Mouse (Mus musculus): ENCODE measurements at regions not wholly inside any gene's neighbourhood (a gene's known extent, or its start where the extent isn't known, plus 50 kb on each side); places are given as distances from the start of the nearest gene placed in this dataset.

DNA sequence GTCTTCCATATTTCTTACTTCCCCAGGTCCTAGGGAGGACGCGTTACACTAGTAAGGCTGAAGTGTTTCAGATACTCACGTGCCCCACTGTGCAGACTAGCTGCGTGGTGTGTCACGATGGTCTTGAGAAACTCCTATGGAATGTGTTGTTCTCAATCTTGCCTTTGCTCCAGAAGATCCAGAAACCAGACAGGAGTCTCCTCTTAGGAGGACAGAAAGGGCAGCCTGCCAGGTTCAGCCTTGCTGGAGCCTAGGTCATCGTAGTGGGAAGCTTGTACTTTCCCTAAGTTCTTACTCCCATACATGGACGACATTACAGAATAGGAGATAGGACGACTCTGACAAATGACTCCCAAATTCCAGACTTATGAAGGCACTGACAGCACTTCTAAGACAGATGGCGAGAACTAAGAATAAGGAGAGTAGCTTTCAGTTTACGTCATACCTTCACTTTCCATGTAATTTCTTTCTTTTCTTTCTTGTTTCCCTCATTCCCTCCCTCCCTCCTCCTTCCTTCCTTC, 238.2 kb downstream of the Enc1 start:
- no peak for TF ChIP-seq EP300 (IDR thresholded peaks at IDR 0.05; ENCODE audit: low read depth)

DNA sequence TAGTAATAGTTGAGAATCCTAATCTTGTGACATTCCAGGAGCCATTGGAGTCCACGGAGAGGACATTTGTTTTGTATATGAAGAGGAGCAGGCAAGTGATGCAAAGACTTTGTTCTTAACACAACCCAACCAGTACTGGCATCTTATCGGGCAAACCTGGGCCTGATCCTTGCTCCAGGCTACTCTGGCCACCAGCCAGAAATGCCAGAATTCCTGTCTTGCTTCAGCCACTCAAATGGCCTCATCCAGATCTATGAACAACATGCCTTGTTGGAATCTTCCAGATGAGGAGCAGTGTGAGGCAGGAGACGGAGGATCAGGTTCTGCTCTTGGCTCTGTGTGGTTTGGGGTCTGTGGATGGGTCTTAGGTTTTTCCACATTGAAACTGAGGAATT, 233.1 kb downstream of the Enc1 start:
- Histone ChIP-seq H3K4me1 (replicated peaks; ENCODE audit: control insufficient read depth in 2 of 2, insufficient read depth in 2 of 2, low read length in 1 of 2) (peaks cover 17 to 20% of the 10 kb centered on the region in 2 experiments), H3K27ac (no peak overlapping the region), H3K27me3 (ENCODE audit: control insufficient read depth, insufficient read depth, low read length) (no peaks in the 10 kb centered on the region), H3K4me2 (ENCODE audit: low read depth) (no peak overlapping the region), H3K36me3 (replicated peaks; ENCODE audit: control insufficient read depth, insufficient read depth, low read depth) (no peaks in the 10 kb centered on the region), H3K9me3 (ENCODE audit: control insufficient read depth, low read length) (no peaks in the 10 kb centered on the region), H3K9ac (replicated peaks) (no peak overlapping the region), H3K4me3 (ENCODE audit: insufficient read depth in 1 of 2, low read depth in 2 of 2, low read length in 2 of 2) (no peak overlapping the region)
- TF ChIP-seq CTCF (IDR thresholded peaks at IDR 0.05; ENCODE audit: low read depth) (no peak), EP300 (IDR thresholded peaks at IDR 0.05; ENCODE audit: low read depth) (no peak)
- DNase-seq (ENCODE audit: low read depth in 3 of 3, low spot score in 3 of 3) (no peak), ATAC-seq (ENCODE audit: insufficient read depth) (no peak)
- WGBS (ENCODE audit: insufficient replicate concordance) = 64% methylated on average over 3 of the region's 3 CpGs

More for the DNA sequence above, 238.2 kb downstream of the Enc1 start:
- H3K9me3 ChIP-seq (ENCODE audit: control insufficient read depth, low read length) = no peaks in the 10 kb centered on the region
- no peak overlapping the region for H3K4me2 ChIP-seq (ENCODE audit: low read depth)
- no peak overlapping the region for H3K9ac ChIP-seq (replicated peaks)
- H3K27me3 ChIP-seq (ENCODE audit: control insufficient read depth, insufficient read depth, low read length) = no peaks in the 10 kb centered on the region
- no peak for DNase-seq (ENCODE audit: low read depth in 3 of 3, low spot score in 3 of 3)
- no peak overlapping the region for H3K4me3 ChIP-seq (ENCODE audit: insufficient read depth in 1 of 2, low read depth in 2 of 2, low read length in 2 of 2)
- 70% methylated on average over 10 of the region's 10 CpGs for WGBS (ENCODE audit: insufficient replicate concordance)
- H3K36me3 ChIP-seq (replicated peaks; ENCODE audit: control insufficient read depth, insufficient read depth, low read depth) = no peaks in the 10 kb centered on the region
- no peak for ATAC-seq (ENCODE audit: insufficient read depth)
- H3K4me1 ChIP-seq (replicated peaks; ENCODE audit: control insufficient read depth in 2 of 2, insufficient read depth in 2 of 2, low read length in 1 of 2) = no peaks in the 10 kb centered on the region
- H3K27ac ChIP-seq = no peak overlapping the region

DNA sequence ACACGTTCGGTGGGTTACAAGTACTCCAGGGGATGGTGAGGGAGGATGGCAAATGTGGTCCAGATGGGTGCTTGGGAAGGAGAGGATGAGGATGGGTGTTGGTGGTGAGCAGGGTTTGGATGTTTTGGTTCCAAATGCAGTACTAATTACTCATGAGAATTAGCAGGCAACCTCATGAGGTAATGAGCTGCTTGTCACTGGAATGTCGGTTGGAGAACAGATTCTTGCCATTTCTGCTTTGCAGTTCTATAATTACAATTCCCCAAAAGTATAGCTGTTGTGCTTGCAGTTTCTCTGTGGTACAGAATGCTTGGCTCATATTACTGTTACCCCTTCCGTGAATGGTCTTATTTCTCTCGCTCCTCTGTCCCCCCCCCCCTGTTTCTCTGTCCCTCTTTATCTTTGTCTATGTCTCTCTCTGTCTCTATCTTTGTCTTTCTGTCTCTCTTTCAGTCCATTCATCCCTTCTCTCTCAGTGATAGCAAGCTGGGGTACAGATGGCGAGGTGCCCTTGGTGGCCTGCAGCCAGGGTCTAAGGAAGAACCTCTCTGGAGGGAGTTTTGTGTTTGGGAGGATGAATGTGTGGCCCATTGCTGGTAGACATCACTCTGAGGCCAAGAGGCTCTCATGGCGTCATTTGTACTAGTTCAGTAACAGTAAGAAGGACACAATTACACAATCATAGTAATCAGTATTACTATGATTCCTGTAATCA, 232.5 kb downstream of the Enc1 start:
- Histone ChIP-seq H3K4me1 (replicated peaks; ENCODE audit: control insufficient read depth in 2 of 2, insufficient read depth in 2 of 2, low read length in 1 of 2) (peaks cover 17 to 25% of the 10 kb centered on the region in 2 experiments), H3K27me3 (ENCODE audit: control insufficient read depth, insufficient read depth, low read length) (no peaks in the 10 kb centered on the region), H3K9ac (replicated peaks) (no peak overlapping the region), H3K9me3 (ENCODE audit: control insufficient read depth, low read length) (no peaks in the 10 kb centered on the region), H3K4me2 (ENCODE audit: low read depth) (no peak overlapping the region), H3K36me3 (replicated peaks; ENCODE audit: control insufficient read depth, insufficient read depth, low read depth) (no peaks in the 10 kb centered on the region), H3K4me3 (ENCODE audit: insufficient read depth in 1 of 2, low read depth in 2 of 2, low read length in 2 of 2) (no peak overlapping the region), H3K27ac (no peak overlapping the region)
- TF ChIP-seq EP300 (IDR thresholded peaks at IDR 0.05; ENCODE audit: low read depth) (no peak), CTCF (IDR thresholded peaks at IDR 0.05; ENCODE audit: low read depth) (no peak)
- WGBS (ENCODE audit: insufficient replicate concordance) = 70% methylated on average over 7 of the region's 7 CpGs
- ATAC-seq (ENCODE audit: insufficient read depth) = no peak
- no peak for DNase-seq (ENCODE audit: low read depth in 3 of 3, low spot score in 3 of 3)

DNA sequence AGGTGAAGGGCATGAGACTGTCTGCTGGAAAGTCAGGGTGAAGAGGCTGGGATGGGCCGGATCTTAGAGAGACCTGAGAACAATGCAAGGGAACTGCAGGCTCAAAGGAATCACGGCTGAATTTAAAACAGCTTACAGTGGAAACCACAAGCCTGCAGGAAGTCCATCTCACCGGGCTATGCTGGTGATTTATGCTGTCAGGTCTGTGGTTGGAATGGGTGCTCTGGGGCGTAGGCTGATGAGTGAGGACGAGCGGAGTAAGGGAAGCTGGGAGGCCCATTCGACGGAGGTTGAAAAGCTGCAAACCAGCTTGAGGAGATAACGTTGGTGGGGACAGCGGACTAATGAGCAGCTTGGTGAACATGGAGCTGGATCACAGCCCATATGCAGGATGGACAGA, 229.1 kb downstream of the Enc1 start:
- Histone ChIP-seq H3K27me3 (ENCODE audit: control insufficient read depth, insufficient read depth, low read length) (no peaks in the 10 kb centered on the region), H3K4me2 (ENCODE audit: low read depth) (peak overlapping the region; percentile 44), H3K9ac (replicated peaks) (0 out of 2 replicates have a peak overlapping the region, but pooled peaks have one; percentile 34), H3K27ac (no peak overlapping the region; the same call in 1 of the 2 replicates), H3K4me3 (ENCODE audit: insufficient read depth in 1 of 2, low read depth in 2 of 2, low read length in 2 of 2) (no peak overlapping the region), H3K36me3 (replicated peaks; ENCODE audit: control insufficient read depth, insufficient read depth, low read depth) (no peaks in the 10 kb centered on the region), H3K4me1 (replicated peaks; ENCODE audit: control insufficient read depth in 2 of 2, insufficient read depth in 2 of 2, low read length in 1 of 2) (peaks cover 24 to 34% of the 10 kb centered on the region in 2 experiments), H3K9me3 (ENCODE audit: control insufficient read depth, low read length) (no peaks in the 10 kb centered on the region)
- 10% methylated on average over 10 of the region's 10 CpGs for WGBS (ENCODE audit: insufficient replicate concordance)
- TF ChIP-seq EP300 (IDR thresholded peaks at IDR 0.05; ENCODE audit: low read depth) = no peak
- TF ChIP-seq CTCF (IDR thresholded peaks at IDR 0.05; ENCODE audit: low read depth) = no peak
- DNase-seq (ENCODE audit: low read depth in 3 of 3, low spot score in 3 of 3) (peak in 1 of 3 experiments; percentile 17), ATAC-seq (ENCODE audit: insufficient read depth) (peak; percentile 81)

DNA sequence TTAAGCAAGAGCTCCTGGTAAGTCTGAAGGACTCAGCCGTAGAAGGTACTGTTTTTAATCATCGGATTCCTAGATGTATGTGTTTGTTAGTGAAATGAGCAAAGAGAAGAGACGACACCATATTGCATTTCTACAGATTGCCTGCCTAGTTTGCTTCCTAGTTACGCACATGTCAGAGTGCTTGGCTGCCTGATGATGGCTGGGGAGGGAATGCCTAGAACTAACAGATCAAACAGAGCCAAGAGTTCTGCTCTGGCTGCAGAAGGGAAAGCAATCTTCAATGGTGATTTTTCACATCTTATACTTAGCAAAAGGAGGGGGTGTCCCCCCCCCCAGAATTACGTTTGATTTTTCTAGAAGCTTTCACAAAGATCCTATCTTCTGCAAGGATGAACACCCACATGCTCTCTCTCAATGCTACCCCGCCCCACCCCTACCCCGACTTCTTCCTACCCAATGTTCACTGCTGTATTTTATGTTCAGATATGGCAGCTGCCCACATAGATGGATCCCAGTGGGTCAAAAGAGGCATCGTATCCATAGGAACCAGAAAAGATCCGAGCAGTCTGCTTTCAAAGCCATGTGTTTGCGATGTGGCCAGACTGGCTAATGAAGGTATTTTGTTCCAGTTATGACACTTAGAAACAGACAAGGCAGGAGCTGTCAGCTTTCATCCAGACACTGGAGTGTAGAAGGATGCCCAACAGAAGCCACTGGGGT, 228.1 kb downstream of the Enc1 start:
- Histone ChIP-seq H3K4me3 (ENCODE audit: insufficient read depth in 1 of 2, low read depth in 2 of 2, low read length in 2 of 2) (no peak overlapping the region), H3K27ac (no peak overlapping the region), H3K36me3 (replicated peaks; ENCODE audit: control insufficient read depth, insufficient read depth, low read depth) (no peaks in the 10 kb centered on the region), H3K4me1 (replicated peaks; ENCODE audit: control insufficient read depth in 2 of 2, insufficient read depth in 2 of 2, low read length in 1 of 2) (peaks cover 29 to 37% of the 10 kb centered on the region in 2 experiments), H3K27me3 (ENCODE audit: control insufficient read depth, insufficient read depth, low read length) (no peaks in the 10 kb centered on the region), H3K4me2 (ENCODE audit: low read depth) (no peak overlapping the region), H3K9me3 (ENCODE audit: control insufficient read depth, low read length) (no peaks in the 10 kb centered on the region), H3K9ac (replicated peaks) (no peak overlapping the region)
- TF ChIP-seq EP300 (IDR thresholded peaks at IDR 0.05; ENCODE audit: low read depth) (no peak), CTCF (IDR thresholded peaks at IDR 0.05; ENCODE audit: low read depth) (no peak)
- ATAC-seq (ENCODE audit: insufficient read depth) (no peak), DNase-seq (ENCODE audit: low read depth in 3 of 3, low spot score in 3 of 3) (no peak)
- WGBS (ENCODE audit: insufficient replicate concordance) = 66% methylated on average over 10 of the region's 10 CpGs

Data from liver, embryonic 14.5 days (tissue).